Mouse (Mus musculus) hindbrain, postnatal 0 days (tissue): ENCODE measurements around the gene Kcnb1. TPM values are rescaled to one million over a fixed set of nuclear protein-coding genes. Genes with fewer than 3 reads are reported as not detected.

Source experiments
- ATAC-seq: fragments of 200-750 bp; cut with Nextera tagmentation; 2 replicates; pipeline ENCODE4 v1.8.0; 2017; ENCODE audit warnings: mild to moderate bottlenecking, moderate TSS enrichment, moderate library complexity
- DNase-seq: peaks from one replicate; pipeline ENCODE4 v3.0.0-alpha.2; 2015; ENCODE audit warnings: low spot score
- H3K27ac ChIP-seq: fragments of 300-500 bp; sonication (generic); 2 replicates; pipeline ENCODE4 v1.5.1; 2014; ENCODE audit warnings: mild to moderate bottlenecking
- H3K27me3 ChIP-seq: fragments of 300-500 bp; sonication (generic); 2 replicates; pipeline ENCODE4 v1.6.1; 2014; ENCODE audit warnings: low read length, mixed read lengths; ENCODE audit not compliant: insufficient read depth
- H3K36me3 ChIP-seq: fragments of 300-500 bp; sonication (generic); 2 replicates; pipeline ENCODE4 v1.6.1; 2014; ENCODE audit warnings: low read length, mixed read lengths; ENCODE audit not compliant: insufficient read depth
- H3K4me1 ChIP-seq: fragments of 300-500 bp; sonication (generic); 2 replicates; pipeline ENCODE4 v1.6.1; 2014; ENCODE audit warnings: antibody characterized with exemption, low read length, mixed read lengths; ENCODE audit not compliant: insufficient read depth
- H3K4me2 ChIP-seq: fragments of 300-500 bp; sonication (generic); 2 replicates; pipeline ENCODE4 v1.6.1; 2014; ENCODE audit warnings: low read depth, mild to moderate bottlenecking, low read length, moderate library complexity, mixed read lengths
- H3K4me3 ChIP-seq: fragments of 300-500 bp; sonication (generic); 2 replicates; pipeline ENCODE4 v1.5.1; 2014; ENCODE audit warnings: low read length
- H3K9ac ChIP-seq: fragments of 300-500 bp; sonication (generic); replicated peaks from 2 replicates; pipeline ENCODE4 v1.6.1; 2014; ENCODE audit warnings: mild to moderate bottlenecking, low read length, moderate library complexity, mixed read lengths
- H3K9me3 ChIP-seq: fragments of 300-500 bp; sonication (generic); 2 replicates; pipeline ENCODE4 v1.6.1; 2016; ENCODE audit warnings: low read length, mixed read lengths
- CTCF ChIP-seq: IDR thresholded peaks from 2 replicates; pipeline ENCODE4 v1.5.1; 2016; ENCODE audit warnings: antibody characterized with exemption, control low read depth, low read depth
- WGBS: fragments of 180-500 bp; shearing (Covaris S2); extraction: QIAGEN DNeasy Blood & Tissue Kit; methylation state at CpG from one replicate; pipeline ENCODE4 v1.1.7; 2014; 5-methylcytosine and 5-hydroxymethylcytosine counted together
- polyA plus RNA-seq: library from polyadenylated mRNA; unstranded; fragments of >200 nt; fragmentation: Nextera tagmentation; extraction: Ambion mirVana; gene quantifications from 2 replicates; pipeline ENCODE4 v1.2.1, GENCODE M21; 2015
- total RNA-seq: library from RNA; depleted of rRNA; stranded (reverse); fragments of >200 nt; gene quantifications from 2 replicates; pipeline ENCODE4 v1.2.3, GENCODE M21; 2014

Kcnb1 gene
- total and polyA plus RNA-seq, 2 experiments from 2014 or later: 5.1 to 21.5 TPM

GRCm38 (mm10) chr2:167078931-167079495 lies 110.9 kb downstream of the Kcnb1 start:
- no peak for TF ChIP-seq CTCF
- no peak overlapping the region for H3K4me2 ChIP-seq
- H3K4me3 ChIP-seq: no peak overlapping the region
- 40% methylated on average over 9 of the region's 9 CpGs for WGBS
- 0 out of 2 replicates have a peak, but pooled peaks have one; percentile 25 for ATAC-seq
- peak; percentile 51 for DNase-seq
- H3K27me3 ChIP-seq: no peaks in the 10 kb centered on the region
- no peaks in the 10 kb centered on the region for H3K36me3 ChIP-seq
- H3K9ac ChIP-seq: no peak overlapping the region
- H3K9me3 ChIP-seq: no peaks in the 10 kb centered on the region
- H3K4me1 ChIP-seq: peaks cover 4% of the 10 kb centered on the region; the same call in 1 of the 2 replicates
- H3K27ac ChIP-seq: peak overlapping the region; percentile 51; the same call in 1 of the 2 replicates

- no peak overlapping the region for H3K27ac ChIP-seq
- H3K4me3 ChIP-seq: no peak overlapping the region
- H3K4me1 ChIP-seq: peaks cover 4% of the 10 kb centered on the region; the same call in 1 of the 2 replicates
- no peaks in the 10 kb centered on the region for H3K9me3 ChIP-seq
- no peak for TF ChIP-seq CTCF
- no peak overlapping the region for H3K9ac ChIP-seq
- H3K27me3 ChIP-seq: no peaks in the 10 kb centered on the region
- ATAC-seq (no peak), DNase-seq (no peak)
- H3K36me3 ChIP-seq: no peaks in the 10 kb centered on the region
- 42% methylated on average over 7 of the region's 7 CpGs for WGBS
- H3K4me2 ChIP-seq: no peak overlapping the region
Observed at GRCm38 (mm10) chr2:167078486-167078885, 111.5 kb downstream of the Kcnb1 start.

DNA sequence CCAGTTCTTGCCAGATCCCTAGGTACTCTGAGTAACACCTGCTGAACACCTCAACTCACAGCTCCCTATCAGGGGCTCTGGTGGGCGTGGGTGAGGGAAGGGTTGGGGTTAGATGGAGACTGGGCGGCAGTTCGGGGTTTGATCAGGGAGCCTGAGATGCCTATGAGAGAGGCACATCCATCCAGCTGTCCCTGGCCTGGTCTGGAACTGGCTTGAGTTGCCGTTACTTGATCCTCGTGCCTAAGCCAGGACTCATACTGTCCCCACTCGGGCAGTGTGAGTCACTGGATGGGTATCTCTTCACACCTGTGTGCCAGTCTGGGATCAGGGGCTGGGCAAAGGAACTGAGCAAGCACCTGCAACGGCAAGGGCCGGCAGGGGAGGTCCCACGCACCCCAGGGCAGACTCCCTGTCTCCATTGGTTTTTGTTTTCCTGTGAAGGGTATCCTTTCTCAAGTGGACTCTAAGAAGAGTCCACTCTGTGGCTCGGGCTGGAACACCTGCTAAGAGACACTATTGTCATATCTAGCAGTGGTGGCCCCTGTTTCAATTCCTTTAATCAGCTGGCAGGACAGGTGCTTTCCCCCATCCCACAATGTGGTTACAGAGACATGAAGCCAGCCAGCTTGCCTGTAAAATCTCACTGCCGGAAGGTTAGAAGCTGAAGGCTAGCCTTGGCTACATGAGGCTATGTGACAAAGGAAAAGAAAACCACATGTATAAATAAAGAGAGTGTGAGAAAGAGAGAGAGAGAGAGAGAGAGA lies 112.6 kb downstream of the Kcnb1 start:
- Histone ChIP-seq H3K27me3 (no peaks in the 10 kb centered on the region), H3K9me3 (no peaks in the 10 kb centered on the region), H3K4me3 (no peak overlapping the region), H3K9ac (no peak overlapping the region), H3K27ac (no peak overlapping the region), H3K4me2 (no peak overlapping the region), H3K36me3 (no peaks in the 10 kb centered on the region), H3K4me1 (peaks cover 4% of the 10 kb centered on the region; the same call in 1 of the 2 replicates)
- DNase-seq (no peak), ATAC-seq (no peak)
- no peak for TF ChIP-seq CTCF
- WGBS: 87% methylated on average over 11 of the region's 11 CpGs

DNA sequence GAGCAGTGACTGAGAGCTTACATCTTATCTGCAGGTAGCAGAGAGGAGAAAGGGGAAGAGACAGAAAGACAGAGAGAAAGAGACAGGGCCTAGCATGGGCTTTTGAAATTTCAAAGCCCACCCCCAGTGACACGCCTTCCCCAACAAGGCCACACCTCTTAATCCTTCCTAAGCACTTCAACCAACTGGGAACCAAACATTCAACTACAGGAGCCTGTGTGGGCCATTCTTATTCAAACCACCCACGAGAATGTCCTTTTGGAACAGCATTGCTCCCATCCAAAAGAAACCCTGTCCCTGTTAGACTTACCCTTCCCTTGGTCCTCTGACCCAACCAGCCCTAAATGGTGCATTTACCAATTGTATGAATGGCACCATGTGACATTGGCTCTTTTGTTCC lies 113.2 kb downstream of the Kcnb1 start:
- Histone ChIP-seq H3K36me3 (no peaks in the 10 kb centered on the region), H3K27me3 (no peaks in the 10 kb centered on the region), H3K4me1 (no peaks in the 10 kb centered on the region), H3K27ac (no peak overlapping the region), H3K9ac (no peak overlapping the region), H3K4me3 (no peak overlapping the region), H3K9me3 (no peaks in the 10 kb centered on the region), H3K4me2 (no peak overlapping the region)
- ATAC-seq (no peak), DNase-seq (no peak)
- no peak for TF ChIP-seq CTCF
- WGBS: 75% methylated on average over 2 of the region's 2 CpGs

DNA sequence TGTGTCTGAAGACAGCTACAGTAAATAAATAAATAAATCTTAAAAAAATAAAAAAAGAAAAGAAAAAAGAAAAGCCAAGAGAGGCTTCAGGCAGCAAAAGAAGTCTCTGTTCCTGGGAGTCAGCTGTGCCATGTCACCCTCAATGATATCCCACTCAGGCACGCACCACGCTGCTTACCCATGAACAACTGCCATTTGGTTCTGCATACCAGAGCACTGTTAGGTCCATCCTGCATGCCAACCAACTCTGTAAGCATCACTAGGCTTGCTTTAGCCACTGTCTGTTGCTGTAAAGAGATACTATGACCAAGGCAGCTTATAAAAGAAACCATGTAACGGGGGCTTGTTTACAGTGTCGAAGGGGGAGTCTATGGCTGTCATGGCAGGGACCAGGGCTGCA lies 113.6 kb downstream of the Kcnb1 start:
- no peaks in the 10 kb centered on the region for H3K9me3 ChIP-seq
- DNase-seq: no peak
- H3K27me3 ChIP-seq: no peaks in the 10 kb centered on the region
- ATAC-seq: no peak
- no peak overlapping the region for H3K4me3 ChIP-seq
- H3K4me1 ChIP-seq: 0 out of 2 replicates have a peak, but pooled peaks cover 1% of the 10 kb centered on the region
- no peaks in the 10 kb centered on the region for H3K36me3 ChIP-seq
- H3K4me2 ChIP-seq: no peak overlapping the region
- H3K27ac ChIP-seq: no peak overlapping the region
- no peak for TF ChIP-seq CTCF
- WGBS: 88% methylated on average over 4 of the region's 4 CpGs
- H3K9ac ChIP-seq: no peak overlapping the region

DNA sequence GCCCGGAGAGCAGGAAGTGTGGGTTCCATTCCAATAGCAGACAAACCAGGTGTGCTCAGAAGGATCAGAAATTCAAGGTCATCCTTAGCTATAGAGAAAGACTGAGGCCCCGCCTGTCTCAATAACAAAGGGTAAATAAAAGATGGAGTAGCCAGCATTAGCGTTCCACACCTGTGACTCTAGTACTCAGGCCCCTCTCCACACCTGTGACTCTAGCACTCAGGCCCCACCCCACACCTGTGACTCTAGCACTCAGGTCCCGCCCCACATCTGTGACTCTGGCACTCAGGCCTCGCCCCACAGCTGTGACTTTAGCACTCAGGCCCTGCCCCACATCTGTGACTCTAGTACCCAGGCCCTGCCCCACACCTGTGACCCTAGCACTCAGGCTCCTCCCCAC lies 115.4 kb downstream of the Kcnb1 start:
- Histone ChIP-seq H3K9ac (no peak overlapping the region), H3K27ac (no peak overlapping the region), H3K4me2 (no peak overlapping the region), H3K4me1 (0 out of 2 replicates have a peak, but pooled peaks cover 6% of the 10 kb centered on the region), H3K4me3 (no peak overlapping the region), H3K27me3 (no peaks in the 10 kb centered on the region), H3K9me3 (no peaks in the 10 kb centered on the region), H3K36me3 (no peaks in the 10 kb centered on the region)
- ATAC-seq (no peak), DNase-seq (no peak)
- WGBS: 92% methylated on average over 5 of the region's 5 CpGs
- no peak for TF ChIP-seq CTCF
